Mouse (Mus musculus): ENCODE data around the gene Ncs1. TPM values are rescaled to one million over a fixed set of nuclear protein-coding genes. Genes with fewer than 3 reads are reported as not detected.

Gene Ncs1
- polyA plus RNA-seq, 1 experiment = 7.7 TPM

GRCm38 (mm10) chr2:31263746-31264378 lies 18.2 kb downstream of the Ncs1 start:
- H3K27me3 ChIP-seq (ENCODE audit: control insufficient read depth, insufficient read depth, low read length) = no peaks in the 10 kb centered on the region
- no peak overlapping the region for H3K27ac ChIP-seq (ENCODE audit: control insufficient read depth, insufficient read depth, low read depth, low read length)
- no peak for TF ChIP-seq CTCF (IDR thresholded peaks at IDR 0.05; ENCODE audit: control insufficient read depth, insufficient read depth, insufficient replicate concordance, low read depth, low read length)
- TF ChIP-seq POLR2A (IDR thresholded peaks at IDR 0.05; ENCODE audit: control insufficient read depth, low read depth, low read length) = no peak
- no peak overlapping the region for H3K4me3 ChIP-seq (ENCODE audit: control insufficient read depth, low read depth, low read length)
- no peaks in the 10 kb centered on the region for H3K36me3 ChIP-seq (ENCODE audit: control insufficient read depth, insufficient read depth, low read length)
- H3K4me1 ChIP-seq (ENCODE audit: control insufficient read depth, insufficient read depth, low read length) = peaks cover 19% of the 10 kb centered on the region

GRCm38 (mm10) chr2:31267447-31267846 lies 21.8 kb downstream of the Ncs1 start:
- Histone ChIP-seq H3K4me1 (ENCODE audit: control insufficient read depth, insufficient read depth, low read length) (peaks cover 10% of the 10 kb centered on the region), H3K4me3 (ENCODE audit: control insufficient read depth, low read depth, low read length) (no peak overlapping the region), H3K27me3 (ENCODE audit: control insufficient read depth, insufficient read depth, low read length) (no peaks in the 10 kb centered on the region), H3K27ac (ENCODE audit: control insufficient read depth, insufficient read depth, low read depth, low read length) (no peak overlapping the region), H3K36me3 (ENCODE audit: control insufficient read depth, insufficient read depth, low read length) (no peaks in the 10 kb centered on the region)
- no peak for TF ChIP-seq CTCF (IDR thresholded peaks at IDR 0.05; ENCODE audit: control insufficient read depth, insufficient read depth, insufficient replicate concordance, low read depth, low read length)
- no peak for TF ChIP-seq POLR2A (IDR thresholded peaks at IDR 0.05; ENCODE audit: control insufficient read depth, low read depth, low read length)

GRCm38 (mm10) chr2:31268631-31269030 lies 23.0 kb downstream of the Ncs1 start:
- H3K27ac ChIP-seq (ENCODE audit: control insufficient read depth, insufficient read depth, low read depth, low read length) = no peak overlapping the region
- H3K36me3 ChIP-seq (ENCODE audit: control insufficient read depth, insufficient read depth, low read length) = no peaks in the 10 kb centered on the region
- peaks cover 10% of the 10 kb centered on the region for H3K4me1 ChIP-seq (ENCODE audit: control insufficient read depth, insufficient read depth, low read length)
- H3K4me3 ChIP-seq (ENCODE audit: control insufficient read depth, low read depth, low read length) = no peak overlapping the region
- H3K27me3 ChIP-seq (ENCODE audit: control insufficient read depth, insufficient read depth, low read length) = no peaks in the 10 kb centered on the region
- no peak for TF ChIP-seq CTCF (IDR thresholded peaks at IDR 0.05; ENCODE audit: control insufficient read depth, insufficient read depth, insufficient replicate concordance, low read depth, low read length)
- TF ChIP-seq POLR2A (IDR thresholded peaks at IDR 0.05; ENCODE audit: control insufficient read depth, low read depth, low read length) = no peak

- no peaks in the 10 kb centered on the region for H3K27me3 ChIP-seq (ENCODE audit: control insufficient read depth, insufficient read depth, low read length)
- no peak overlapping the region for H3K27ac ChIP-seq (ENCODE audit: control insufficient read depth, insufficient read depth, low read depth, low read length)
- H3K4me1 ChIP-seq (ENCODE audit: control insufficient read depth, insufficient read depth, low read length) = peaks cover 10% of the 10 kb centered on the region
- no peak overlapping the region for H3K4me3 ChIP-seq (ENCODE audit: control insufficient read depth, low read depth, low read length)
- no peaks in the 10 kb centered on the region for H3K36me3 ChIP-seq (ENCODE audit: control insufficient read depth, insufficient read depth, low read length)
- TF ChIP-seq POLR2A (IDR thresholded peaks at IDR 0.05; ENCODE audit: control insufficient read depth, low read depth, low read length) (no peak), CTCF (IDR thresholded peaks at IDR 0.05; ENCODE audit: control insufficient read depth, insufficient read depth, insufficient replicate concordance, low read depth, low read length) (no peak)
Observed at GRCm38 (mm10) chr2:31269188-31269587, 23.6 kb downstream of the Ncs1 start.

GRCm38 (mm10) chr2:31269847-31270246 lies 24.2 kb downstream of the Ncs1 start:
- no peaks in the 10 kb centered on the region for H3K27me3 ChIP-seq (ENCODE audit: control insufficient read depth, insufficient read depth, low read length)
- peaks cover 10% of the 10 kb centered on the region for H3K4me1 ChIP-seq (ENCODE audit: control insufficient read depth, insufficient read depth, low read length)

GRCm38 (mm10) chr2:31270470-31270869 lies 24.8 kb downstream of the Ncs1 start:
- H3K4me1 ChIP-seq (ENCODE audit: control insufficient read depth, insufficient read depth, low read length) = peaks cover 10% of the 10 kb centered on the region
- no peak overlapping the region for H3K27ac ChIP-seq (ENCODE audit: control insufficient read depth, insufficient read depth, low read depth, low read length)
- TF ChIP-seq CTCF (IDR thresholded peaks at IDR 0.05; ENCODE audit: control insufficient read depth, insufficient read depth, insufficient replicate concordance, low read depth, low read length) (no peak), POLR2A (IDR thresholded peaks at IDR 0.05; ENCODE audit: control insufficient read depth, low read depth, low read length) (no peak)
- no peaks in the 10 kb centered on the region for H3K27me3 ChIP-seq (ENCODE audit: control insufficient read depth, insufficient read depth, low read length)
- H3K4me3 ChIP-seq (ENCODE audit: control insufficient read depth, low read depth, low read length) = no peak overlapping the region
- no peaks in the 10 kb centered on the region for H3K36me3 ChIP-seq (ENCODE audit: control insufficient read depth, insufficient read depth, low read length)

More at GRCm38 (mm10) chr2:31269847-31270246, 24.2 kb downstream of the Ncs1 start:
- Histone ChIP-seq H3K27ac (ENCODE audit: control insufficient read depth, insufficient read depth, low read depth, low read length) (no peak overlapping the region), H3K36me3 (ENCODE audit: control insufficient read depth, insufficient read depth, low read length) (no peaks in the 10 kb centered on the region), H3K4me3 (ENCODE audit: control insufficient read depth, low read depth, low read length) (no peak overlapping the region)
- TF ChIP-seq CTCF (IDR thresholded peaks at IDR 0.05; ENCODE audit: control insufficient read depth, insufficient read depth, insufficient replicate concordance, low read depth, low read length) = no peak

GRCm38 (mm10) chr2:31271071-31271470 lies 25.4 kb downstream of the Ncs1 start:
- Histone ChIP-seq H3K27ac (ENCODE audit: control insufficient read depth, insufficient read depth, low read depth, low read length) (no peak overlapping the region), H3K4me1 (ENCODE audit: control insufficient read depth, insufficient read depth, low read length) (peaks cover 10% of the 10 kb centered on the region), H3K36me3 (ENCODE audit: control insufficient read depth, insufficient read depth, low read length) (no peaks in the 10 kb centered on the region), H3K4me3 (ENCODE audit: control insufficient read depth, low read depth, low read length) (no peak overlapping the region), H3K27me3 (ENCODE audit: control insufficient read depth, insufficient read depth, low read length) (no peaks in the 10 kb centered on the region)
- TF ChIP-seq CTCF (IDR thresholded peaks at IDR 0.05; ENCODE audit: control insufficient read depth, insufficient read depth, insufficient replicate concordance, low read depth, low read length) (no peak), POLR2A (IDR thresholded peaks at IDR 0.05; ENCODE audit: control insufficient read depth, low read depth, low read length) (no peak)

Measured in testis, adult 2 months (tissue).